Mouse (Mus musculus) kidney, postnatal 0 days (tissue): ENCODE measurements around the gene Rbm34. TPM values are rescaled to one million over a fixed set of nuclear protein-coding genes. Genes with fewer than 3 reads are reported as not detected.
"Not testable (repeated sequence)": the region's sequence is repeated elsewhere in the genome, so short reads cannot be mapped to it uniquely, and the experiment has no call there.

Source experiments
- ATAC-seq: fragments of 200-750 bp; cut with Nextera tagmentation; replicated peaks from 2 replicates; pipeline ENCODE4 v1.8.0; 2017; ENCODE audit warnings: low read depth, moderate number of reproducible peaks, moderate TSS enrichment, moderate library complexity; ENCODE audit not compliant: low FRiP score
- DNase-seq: peaks from one replicate; pipeline ENCODE4 v3.0.0-alpha.2; 2016; ENCODE audit warnings: low spot score
- H3K27ac ChIP-seq: fragments of 300-500 bp; sonication (generic); 2 replicates; pipeline ENCODE4 v1.5.1; 2014; ENCODE audit warnings: mild to moderate bottlenecking
- H3K27me3 ChIP-seq: fragments of 300-500 bp; sonication (generic); 2 replicates; pipeline ENCODE4 v1.6.1; 2014; ENCODE audit warnings: low read length, mixed read lengths; ENCODE audit not compliant: insufficient read depth
- H3K36me3 ChIP-seq: fragments of 300-500 bp; sonication (generic); 2 replicates; pipeline ENCODE4 v1.6.1; 2014; ENCODE audit warnings: low read length, mixed read lengths; ENCODE audit not compliant: insufficient read depth
- H3K4me1 ChIP-seq: fragments of 300-500 bp; sonication (generic); replicated peaks from 2 replicates; pipeline ENCODE4 v1.6.1; 2014; ENCODE audit warnings: antibody characterized with exemption, low read length, mixed read lengths; ENCODE audit not compliant: insufficient read depth
- H3K4me2 ChIP-seq: fragments of 300-500 bp; sonication (generic); 2 replicates; pipeline ENCODE4 v1.6.1; 2014; ENCODE audit warnings: mild to moderate bottlenecking, low read length, moderate library complexity, mixed read lengths
- H3K4me3 ChIP-seq: fragments of 300-500 bp; sonication (generic); replicated peaks from 2 replicates; pipeline ENCODE4 v1.5.1; 2014; ENCODE audit warnings: low read depth, low read length
- H3K9ac ChIP-seq: fragments of 300-500 bp; sonication (generic); 2 replicates; pipeline ENCODE4 v1.6.1; 2014; ENCODE audit warnings: low read depth, low read length
- H3K9me3 ChIP-seq: fragments of 300-500 bp; sonication (generic); replicated peaks from 2 replicates; pipeline ENCODE4 v1.6.1; 2016; ENCODE audit warnings: low read length, inconsistent platforms, mixed read lengths
- CTCF ChIP-seq: IDR thresholded peaks from 2 replicates; pipeline ENCODE4 v1.5.1; 2016; ENCODE audit warnings: antibody characterized with exemption, low read depth, mild to moderate bottlenecking, moderate library complexity
- WGBS: fragments of 180-500 bp; shearing (Covaris S2); extraction: QIAGEN DNeasy Blood & Tissue Kit; methylation state at CpG from one replicate; pipeline ENCODE4 v1.1.7; 2014; 5-methylcytosine and 5-hydroxymethylcytosine counted together
- polyA plus RNA-seq: library from polyadenylated mRNA; unstranded; fragments of >200 nt; fragmentation: Nextera tagmentation; extraction: Ambion mirVana; gene quantifications from 2 replicates; pipeline ENCODE4 v1.2.1, GENCODE M21; 2015

Gene Rbm34
- polyA plus RNA-seq, 1 experiment from 2014 or later: 28.6 TPM

- Histone ChIP-seq H3K27me3 (no peaks in the 10 kb centered on the region), H3K36me3 (no peaks in the 10 kb centered on the region), H3K27ac (no peak overlapping the region), H3K9me3 (no peaks in the 10 kb centered on the region), H3K4me2 (no peak overlapping the region), H3K9ac (no peak overlapping the region), H3K4me3 (no peak overlapping the region), H3K4me1 (no peaks in the 10 kb centered on the region)
- WGBS: 43% methylated on average over 5 of the region's 5 CpGs
- DNase-seq (no peak), ATAC-seq (no peak)
- TF ChIP-seq CTCF: no peak
Measured at GRCm38 (mm10) chr8:126980046-126980445, 9.2 kb upstream of the Rbm34 start.

- Histone ChIP-seq H3K9ac (no peak overlapping the region), H3K4me2 (peak overlapping the region; percentile 51), H3K4me3 (peak overlapping the region; percentile 25), H3K36me3 (no peaks in the 10 kb centered on the region), H3K27me3 (no peaks in the 10 kb centered on the region), H3K4me1 (no peaks in the 10 kb centered on the region), H3K27ac (no peak overlapping the region), H3K9me3 (no peaks in the 10 kb centered on the region)
- no peak for ATAC-seq
- no peak for TF ChIP-seq CTCF
- 14% methylated on average over 27 of the region's 27 CpGs for WGBS
- peak; percentile 36 for DNase-seq
Measured at GRCm38 (mm10) chr8:126979091-126979920, 8.4 kb upstream of the Rbm34 start.

GRCm38 (mm10) chr8:126978535-126978934 lies 7.7 kb upstream of the Rbm34 start:
- ATAC-seq, DNase-seq, H3K36me3 ChIP-seq, H3K9me3 ChIP-seq, H3K4me3 ChIP-seq, H3K27ac ChIP-seq, H3K27me3 ChIP-seq, H3K4me1 ChIP-seq, H3K9ac ChIP-seq: not testable (repeated sequence)
- 45% methylated on average over 2 of the region's 3 CpGs for WGBS
- peak overlapping the region; percentile 51 for H3K4me2 ChIP-seq

- no peak overlapping the region for H3K9ac ChIP-seq
- 82% methylated on average over 10 of the region's 10 CpGs for WGBS
- no peak for TF ChIP-seq CTCF
- no peaks in the 10 kb centered on the region for H3K4me1 ChIP-seq
- H3K36me3 ChIP-seq: no peaks in the 10 kb centered on the region
- ATAC-seq (no peak), DNase-seq (no peak)
- no peaks in the 10 kb centered on the region for H3K27me3 ChIP-seq
- H3K9me3 ChIP-seq: no peaks in the 10 kb centered on the region
- H3K27ac ChIP-seq: no peak overlapping the region
- H3K4me2 ChIP-seq: no peak overlapping the region
- H3K4me3 ChIP-seq: no peak overlapping the region
Measured at GRCm38 (mm10) chr8:126978028-126978427, 7.2 kb upstream of the Rbm34 start.

GRCm38 (mm10) chr8:126976608-126977348 lies 5.9 kb upstream of the Rbm34 start:
- Histone ChIP-seq H3K4me2 (no peak overlapping the region), H3K9me3 (no peaks in the 10 kb centered on the region), H3K9ac (no peak overlapping the region), H3K27ac (no peak overlapping the region), H3K27me3 (no peaks in the 10 kb centered on the region), H3K36me3 (no peaks in the 10 kb centered on the region), H3K4me1 (no peaks in the 10 kb centered on the region), H3K4me3 (no peak overlapping the region)
- DNase-seq (no peak), ATAC-seq (no peak)
- WGBS: 73% methylated on average over 8 of the region's 8 CpGs
- TF ChIP-seq CTCF: no peak

- peak; percentile 88 for TF ChIP-seq CTCF
- DNase-seq: peak; percentile 78
- no peak overlapping the region for H3K9ac ChIP-seq
- no peak overlapping the region for H3K27ac ChIP-seq
- 19% methylated on average over 1 of the region's 1 CpGs for WGBS
- H3K4me1 ChIP-seq: no peaks in the 10 kb centered on the region
- H3K4me3 ChIP-seq: no peak overlapping the region
- no peak overlapping the region for H3K4me2 ChIP-seq
- H3K27me3 ChIP-seq: no peaks in the 10 kb centered on the region
- no peak for ATAC-seq
- H3K36me3 ChIP-seq: no peaks in the 10 kb centered on the region
- no peaks in the 10 kb centered on the region for H3K9me3 ChIP-seq
Measured at GRCm38 (mm10) chr8:126975706-126976105, 4.8 kb upstream of the Rbm34 start.
